Mouse (Mus musculus): Measurements from ENCODE around the gene A230050P20Rik. TPM values are rescaled to one million over a fixed set of nuclear protein-coding genes. Genes with fewer than 3 reads are reported as not detected.

Gene A230050P20Rik
- total and polyA plus RNA-seq, 3 experiments: 63.7 to 199 (median 190) TPM

DNA sequence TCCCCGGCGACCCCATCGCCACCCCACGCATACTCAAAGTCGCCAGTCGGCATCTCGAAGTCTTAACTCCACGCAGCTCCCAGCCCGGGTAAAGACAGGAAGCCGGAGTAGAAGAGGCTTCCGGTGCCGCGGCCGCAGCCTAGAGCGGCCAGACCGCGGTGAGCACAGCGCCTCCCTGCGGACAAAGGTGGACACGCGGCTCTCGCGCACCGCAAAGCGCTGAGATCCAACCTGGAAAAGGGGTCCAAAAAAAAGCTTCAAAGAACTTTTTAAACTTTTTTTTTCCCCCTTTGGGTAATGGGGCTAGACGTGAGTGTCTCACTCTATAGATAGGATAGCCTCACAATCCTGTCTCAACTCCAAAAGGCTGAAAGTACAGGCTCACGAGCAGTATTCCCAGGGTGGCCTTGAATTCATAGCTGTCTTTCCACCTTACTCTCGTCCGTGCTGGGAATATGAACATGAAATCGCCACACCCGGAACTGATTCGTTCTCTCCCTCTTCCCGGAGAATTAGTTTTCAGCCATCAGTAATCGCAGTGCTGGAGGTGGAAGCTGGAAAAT, 30.1 kb downstream of the A230050P20Rik start, which contains the start of gene Eif3g:
Eif3g (minus strand) TSS at position 113 of the 563 bp plus-strand sequence.
- peak within 1 kb of the TSS; percentile 32 for H3K27ac ChIP-seq (ENCODE audit: control insufficient read depth, low read depth, low read length)
- peak within 1 kb of the TSS; percentile 81 for H3K9ac ChIP-seq (ENCODE audit: control insufficient read depth, low read depth, low read length, poor library complexity, severe bottlenecking)
- H3K36me3 ChIP-seq (ENCODE audit: control insufficient read depth in 1 of 2, insufficient read depth in 2 of 2, low read length in 2 of 2): peaks cover 2 to 35% of the 10 kb centered on the region in 2 experiments
- no peaks in the 10 kb centered on the region for H3K27me3 ChIP-seq (ENCODE audit: control insufficient read depth in 1 of 2, insufficient read depth in 2 of 2, low read length in 2 of 2)
- H3K4me1 ChIP-seq (ENCODE audit: control insufficient read depth in 1 of 2, insufficient read depth in 2 of 2, low read length in 2 of 2): peaks cover 6 to 28% of the 10 kb centered on the region in 2 experiments
- TF ChIP-seq MEF2A (IDR thresholded peaks at IDR 0.05; ENCODE audit: extremely low read depth, insufficient replicate concordance, low read depth, low read length, poor library complexity, severe bottlenecking) (no peak), POLR2A (IDR thresholded peaks at IDR 0.05; ENCODE audit: control insufficient read depth in 1 of 2, insufficient read depth in 1 of 2, low read depth in 1 of 2, low read length in 2 of 2, poor library complexity in 1 of 2) (peak in 1 of 2 experiments; percentile 99; a peak in 2 of 4 replicates), TBP (IDR thresholded peaks at IDR 0.05; ENCODE audit: low read depth, low read length) (peak; percentile 97), CTCF (IDR thresholded peaks at IDR 0.05 in 2 of 3, conservative IDR thresholded peaks at IDR 0.05 in 1 of 3; ENCODE audit: control insufficient read depth in 1 of 3, insufficient read depth in 1 of 3, low read depth in 2 of 3, low read length in 3 of 3, poor library complexity in 1 of 3, severe bottlenecking in 1 of 3) (peak in 1 of 3 experiments; percentile 99; a peak in 2 of 6 replicates), SMC3 (IDR thresholded peaks at IDR 0.05; ENCODE audit: low read depth, low read length) (no peak)
- peaks cover 34% of the 10 kb centered on the region for H3K79me2 ChIP-seq (ENCODE audit: control insufficient read depth, insufficient read depth, low read length, poor library complexity)
- H3K9me3 ChIP-seq (replicated peaks; ENCODE audit: insufficient read depth, low read length): no peaks in the 10 kb centered on the region
- DNase-seq (ENCODE audit: low read depth, low spot score): peak; percentile 99
- peak within 1 kb of the TSS; percentile 71 to 82 for H3K4me3 ChIP-seq (ENCODE audit: control insufficient read depth in 1 of 2, insufficient read depth in 1 of 2, low read depth in 2 of 2, low read length in 2 of 2)

DNA sequence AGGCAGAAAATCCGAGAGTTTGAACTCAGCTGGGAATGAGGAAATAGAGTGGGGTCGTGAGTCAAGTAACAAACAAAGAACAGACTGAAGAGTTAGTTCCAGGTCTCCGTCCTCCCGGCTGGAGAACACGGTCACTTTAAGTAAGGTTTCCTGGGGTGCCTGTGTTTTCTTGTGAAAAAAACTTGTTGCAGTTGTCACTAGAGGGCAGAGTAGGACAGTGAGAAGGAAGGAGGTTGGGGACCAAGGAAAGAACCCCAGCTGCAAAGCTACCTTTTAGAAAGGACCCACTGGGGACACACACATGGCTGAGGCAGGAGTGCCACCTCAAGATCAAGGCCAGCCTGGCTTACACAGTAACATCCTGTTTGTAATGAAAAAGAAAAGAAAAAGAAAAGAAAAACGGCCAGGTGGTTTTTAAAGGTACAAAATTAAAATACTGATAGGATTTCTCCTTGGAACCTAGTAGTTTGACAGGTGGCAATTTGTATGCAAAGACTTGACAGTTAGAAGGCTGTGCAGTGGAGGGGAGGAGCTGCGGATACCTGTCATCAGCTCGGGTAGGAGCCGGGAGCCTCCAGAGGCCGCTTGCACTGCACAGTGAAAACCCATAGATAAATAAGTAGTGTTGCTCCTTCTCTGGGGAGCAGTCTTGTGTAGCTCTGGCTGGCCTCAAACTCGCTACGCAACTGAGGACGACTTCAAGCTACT, 33.2 kb downstream of the A230050P20Rik start:
- peaks cover 18% of the 10 kb centered on the region for H3K79me2 ChIP-seq (ENCODE audit: control insufficient read depth, insufficient read depth, low read length, poor library complexity)
- H3K9me3 ChIP-seq (replicated peaks; ENCODE audit: insufficient read depth, low read length): no peaks in the 10 kb centered on the region
- H3K36me3 ChIP-seq (ENCODE audit: control insufficient read depth in 1 of 2, insufficient read depth in 2 of 2, low read length in 2 of 2): peaks cover 9 to 37% of the 10 kb centered on the region in 2 experiments
- H3K9ac ChIP-seq (ENCODE audit: control insufficient read depth, low read depth, low read length, poor library complexity, severe bottlenecking): peak overlapping the region; percentile 69
- peaks cover 6 to 27% of the 10 kb centered on the region in 2 experiments for H3K4me1 ChIP-seq (ENCODE audit: control insufficient read depth in 1 of 2, insufficient read depth in 2 of 2, low read length in 2 of 2)
- no peaks in the 10 kb centered on the region for H3K27me3 ChIP-seq (ENCODE audit: control insufficient read depth in 1 of 2, insufficient read depth in 2 of 2, low read length in 2 of 2)
- TF ChIP-seq USF2 (IDR thresholded peaks at IDR 0.05; ENCODE audit: borderline replicate concordance in 1 of 2, insufficient read depth in 1 of 2, low read depth in 1 of 2, low read length in 2 of 2) (no peak), ETS1 (IDR thresholded peaks at IDR 0.05; ENCODE audit: low read depth, low read length) (no peak), JUND (IDR thresholded peaks at IDR 0.05; ENCODE audit: low read depth, low read length) (no peak), MYC (IDR thresholded peaks at IDR 0.05; ENCODE audit: low read depth, low read length) (no peak), MAX (IDR thresholded peaks at IDR 0.05; ENCODE audit: low read length) (no peak), SMC3 (IDR thresholded peaks at IDR 0.05; ENCODE audit: low read depth, low read length) (no peak), GABPA (IDR thresholded peaks at IDR 0.05; ENCODE audit: low read depth, low read length) (no peak), RAD21 (IDR thresholded peaks at IDR 0.05; ENCODE audit: low read depth, low read length) (no peak), RCOR1 (IDR thresholded peaks at IDR 0.05; ENCODE audit: low read depth, low read length) (no peak), NELFE (IDR thresholded peaks at IDR 0.05; ENCODE audit: low read depth, low read length) (no peak), CTCF (IDR thresholded peaks at IDR 0.05 in 2 of 3, conservative IDR thresholded peaks at IDR 0.05 in 1 of 3; ENCODE audit: control insufficient read depth in 1 of 3, insufficient read depth in 1 of 3, low read depth in 2 of 3, low read length in 3 of 3, poor library complexity in 1 of 3, severe bottlenecking in 1 of 3) (peak in 1 of 3 experiments; percentile 95; a peak in 2 of 6 replicates), MXI1 (IDR thresholded peaks at IDR 0.05; ENCODE audit: low read depth, low read length) (no peak), POLR2AphosphoS5 (IDR thresholded peaks at IDR 0.05; ENCODE audit: borderline replicate concordance, low read depth, low read length) (peak; percentile 72; the same call in 1 of the 2 replicates), SIN3A (IDR thresholded peaks at IDR 0.05; ENCODE audit: low read length) (no peak), ZC3H11A (IDR thresholded peaks at IDR 0.05; ENCODE audit: low read depth, low read length) (no peak), MEF2A (IDR thresholded peaks at IDR 0.05; ENCODE audit: extremely low read depth, insufficient replicate concordance, low read depth, low read length, poor library complexity, severe bottlenecking) (no peak), UBTF (IDR thresholded peaks at IDR 0.05; ENCODE audit: borderline replicate concordance, insufficient read depth, low read depth, low read length) (0 out of 2 replicates have a peak, but pooled peaks have one; percentile 27), ZNF384 (IDR thresholded peaks at IDR 0.05; ENCODE audit: low read depth, low read length) (no peak), E2F4 (IDR thresholded peaks at IDR 0.05; ENCODE audit: borderline replicate concordance, low read depth, low read length) (no peak), ELF1 (IDR thresholded peaks at IDR 0.05; ENCODE audit: low read depth, low read length) (no peak)
- H3K4me3 ChIP-seq (ENCODE audit: control insufficient read depth in 1 of 2, insufficient read depth in 1 of 2, low read depth in 2 of 2, low read length in 2 of 2): peak overlapping the region; percentile 30 to 38
- DNase-seq (ENCODE audit: low read depth, low spot score): peak; percentile 98
- peak overlapping the region; percentile 72 for H3K27ac ChIP-seq (ENCODE audit: control insufficient read depth, low read depth, low read length)
